Mouse (Mus musculus): Measurements from ENCODE around the gene Usp37. TPM values are rescaled to one million over a fixed set of nuclear protein-coding genes. Genes with fewer than 3 reads are reported as not detected.

Usp37 gene
- total and polyA plus RNA-seq, 2 experiments from 2014 or later: 18.5 to 19.3 TPM

DNA sequence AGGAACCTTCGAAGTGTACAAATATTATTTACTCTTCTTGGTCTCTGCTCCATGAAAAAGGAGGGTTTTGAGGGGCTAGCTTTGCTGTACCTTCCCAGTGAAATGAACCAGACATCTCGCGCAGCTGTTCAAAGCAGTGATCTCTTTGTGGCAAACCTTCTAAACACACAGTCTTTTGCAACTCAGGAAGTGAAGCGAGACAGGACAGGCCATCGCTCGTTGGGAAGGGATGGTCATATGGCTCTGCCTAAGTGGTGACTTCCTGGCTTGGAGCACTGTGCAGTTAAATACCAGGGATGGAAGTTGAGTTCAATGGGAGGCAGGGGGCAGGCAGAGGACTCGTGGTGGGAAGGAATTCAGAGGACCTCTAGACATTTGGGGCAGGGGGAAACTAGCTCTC, 118.2 kb downstream of the Usp37 start:
- ATAC-seq (ENCODE audit: low FRiP score) (no peak), DNase-seq (ENCODE audit: low spot score) (no peak)
- Histone ChIP-seq H3K36me3 (ENCODE audit: insufficient read depth, low read length) (no peaks in the 10 kb centered on the region), H3K4me2 (ENCODE audit: low read depth, low read length, poor library complexity, severe bottlenecking) (no peak overlapping the region), H3K9me3 (ENCODE audit: low read length) (no peaks in the 10 kb centered on the region), H3K9ac (replicated peaks; ENCODE audit: low read length, poor library complexity, severe bottlenecking) (no peak overlapping the region), H3K27me3 (ENCODE audit: insufficient read depth, low read length) (no peaks in the 10 kb centered on the region), H3K4me3 (ENCODE audit: low read depth, low read length) (no peak overlapping the region), H3K4me1 (ENCODE audit: insufficient read depth, low read length) (no peaks in the 10 kb centered on the region), H3K27ac (ENCODE audit: low read depth, low read length) (no peak overlapping the region)
- WGBS: 79% methylated on average over 7 of the region's 7 CpGs
- no peak for TF ChIP-seq CTCF (IDR thresholded peaks at IDR 0.05)

DNA sequence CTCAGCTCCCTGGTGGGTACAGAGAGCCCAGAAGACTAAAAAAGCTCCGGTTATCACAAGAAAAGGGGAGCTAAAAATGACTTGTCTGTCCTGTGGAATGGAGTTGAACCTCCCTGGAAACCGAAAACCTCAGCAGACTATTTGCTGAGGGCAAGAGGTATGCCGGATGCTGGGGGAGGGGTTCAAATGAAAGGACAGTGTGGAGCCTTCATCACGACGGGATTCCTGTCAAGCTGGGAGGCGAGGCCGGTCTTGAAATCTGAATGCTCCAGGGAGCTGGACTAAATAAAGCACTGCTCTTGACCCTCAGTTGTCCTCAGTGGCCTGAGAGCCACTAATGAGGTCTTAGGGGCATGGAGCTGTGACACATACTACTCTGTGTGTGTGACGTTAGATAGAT, 120.9 kb downstream of the Usp37 start:
- no peak for TF ChIP-seq CTCF (IDR thresholded peaks at IDR 0.05)
- Histone ChIP-seq H3K9ac (replicated peaks; ENCODE audit: low read length, poor library complexity, severe bottlenecking) (no peak overlapping the region), H3K27ac (ENCODE audit: low read depth, low read length) (no peak overlapping the region), H3K4me3 (ENCODE audit: low read depth, low read length) (no peak overlapping the region), H3K9me3 (ENCODE audit: low read length) (no peaks in the 10 kb centered on the region), H3K4me1 (ENCODE audit: insufficient read depth, low read length) (no peaks in the 10 kb centered on the region), H3K27me3 (ENCODE audit: insufficient read depth, low read length) (no peaks in the 10 kb centered on the region), H3K4me2 (ENCODE audit: low read depth, low read length, poor library complexity, severe bottlenecking) (no peak overlapping the region), H3K36me3 (ENCODE audit: insufficient read depth, low read length) (no peaks in the 10 kb centered on the region)
- no peak for ATAC-seq (ENCODE audit: low FRiP score)
- 39% methylated on average over 8 of the region's 8 CpGs for WGBS
- no peak for DNase-seq (ENCODE audit: low spot score)

DNA sequence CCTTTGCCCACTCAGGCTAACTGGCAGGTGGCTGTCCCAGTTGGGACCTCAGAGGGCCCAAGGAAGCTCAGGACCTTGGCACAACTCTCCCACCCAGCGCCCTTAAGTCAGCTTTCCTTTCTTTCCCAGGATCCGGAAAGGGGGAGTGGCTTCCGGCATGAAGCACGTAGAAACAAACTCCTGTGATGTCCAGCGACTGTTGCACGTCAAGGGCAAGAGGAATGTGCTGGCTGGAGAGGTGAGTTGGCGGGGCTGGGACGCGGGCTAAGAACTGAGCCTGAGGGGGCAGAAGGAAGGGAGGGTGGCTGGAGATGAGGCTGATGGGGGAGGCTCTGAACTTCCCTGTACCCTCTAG, 124.7 kb downstream of the Usp37 start:
- Histone ChIP-seq H3K9ac (replicated peaks; ENCODE audit: low read length, poor library complexity, severe bottlenecking) (no peak overlapping the region), H3K27ac (ENCODE audit: low read depth, low read length) (no peak overlapping the region), H3K4me1 (ENCODE audit: insufficient read depth, low read length) (no peaks in the 10 kb centered on the region), H3K36me3 (ENCODE audit: insufficient read depth, low read length) (no peaks in the 10 kb centered on the region), H3K27me3 (ENCODE audit: insufficient read depth, low read length) (no peaks in the 10 kb centered on the region), H3K9me3 (ENCODE audit: low read length) (no peaks in the 10 kb centered on the region), H3K4me2 (ENCODE audit: low read depth, low read length, poor library complexity, severe bottlenecking) (no peak overlapping the region), H3K4me3 (ENCODE audit: low read depth, low read length) (no peak overlapping the region)
- 62% methylated on average over 9 of the region's 9 CpGs for WGBS
- TF ChIP-seq CTCF (IDR thresholded peaks at IDR 0.05): no peak
- ATAC-seq (ENCODE audit: low FRiP score) (no peak), DNase-seq (ENCODE audit: low spot score) (no peak)

DNA sequence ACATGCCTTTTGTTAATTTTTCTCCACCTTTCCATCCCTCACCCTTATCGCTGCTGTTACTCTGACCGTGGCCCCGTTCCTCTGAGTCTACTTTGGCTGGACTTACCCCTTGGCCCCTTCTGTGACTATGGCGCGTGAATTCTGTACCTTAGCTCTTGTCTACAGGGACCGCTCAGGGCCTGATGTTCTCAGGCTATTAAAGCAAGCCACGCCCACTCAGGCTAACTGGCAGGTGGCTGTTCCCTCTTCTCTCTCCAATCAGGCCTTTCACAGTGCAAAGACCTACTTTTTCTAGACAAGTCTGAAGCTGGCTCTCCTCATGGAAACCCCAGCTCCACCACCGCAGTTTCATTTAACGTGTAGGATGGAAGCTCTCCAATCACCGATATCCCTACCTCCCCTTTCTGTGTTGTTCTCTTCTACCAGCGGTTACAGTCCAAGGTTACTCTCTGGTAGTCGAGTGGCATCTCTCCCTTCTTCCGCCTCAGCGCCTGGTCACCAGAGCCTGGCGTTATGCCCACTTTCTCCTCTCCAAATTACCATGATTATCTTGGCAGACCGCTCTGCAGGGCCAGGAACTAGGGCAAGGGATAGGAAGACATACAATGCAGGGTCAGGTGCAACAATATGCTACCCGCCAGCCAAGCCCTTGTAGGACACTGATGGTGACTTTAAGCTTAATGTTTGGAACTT, 125.2 kb downstream of the Usp37 start:
- no peak overlapping the region for H3K9ac ChIP-seq (replicated peaks; ENCODE audit: low read length, poor library complexity, severe bottlenecking)
- 82% methylated on average over 17 of the region's 17 CpGs for WGBS
- no peaks in the 10 kb centered on the region for H3K9me3 ChIP-seq (ENCODE audit: low read length)
- TF ChIP-seq CTCF (IDR thresholded peaks at IDR 0.05): no peak
- H3K27me3 ChIP-seq (ENCODE audit: insufficient read depth, low read length): no peaks in the 10 kb centered on the region
- H3K27ac ChIP-seq (ENCODE audit: low read depth, low read length): no peak overlapping the region
- no peak for ATAC-seq (ENCODE audit: low FRiP score)
- no peaks in the 10 kb centered on the region for H3K4me1 ChIP-seq (ENCODE audit: insufficient read depth, low read length)
- H3K36me3 ChIP-seq (ENCODE audit: insufficient read depth, low read length): no peaks in the 10 kb centered on the region
- no peak for DNase-seq (ENCODE audit: low spot score)
- H3K4me2 ChIP-seq (ENCODE audit: low read depth, low read length, poor library complexity, severe bottlenecking): no peak overlapping the region
- no peak overlapping the region for H3K4me3 ChIP-seq (ENCODE audit: low read depth, low read length)

DNA sequence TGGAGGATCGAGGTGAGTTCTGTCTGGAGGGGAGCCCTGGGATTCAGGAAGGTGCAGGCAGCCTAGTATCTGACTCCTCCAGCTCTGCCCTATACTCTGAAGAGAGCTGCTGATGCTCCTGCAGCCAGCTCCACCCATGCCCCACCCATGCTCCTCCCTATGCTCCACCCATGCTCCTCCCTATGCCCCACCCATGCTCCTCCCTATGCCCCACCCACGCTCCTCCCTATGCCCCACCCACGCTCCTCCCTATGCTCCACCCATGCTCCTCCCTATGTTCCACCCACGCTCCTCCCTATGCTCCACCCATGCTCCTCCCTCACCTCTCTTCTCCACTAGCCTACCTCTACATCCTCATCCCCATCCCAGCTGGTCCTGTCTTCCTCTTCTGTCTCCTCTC, 128.9 kb downstream of the Usp37 start:
- H3K27ac ChIP-seq (ENCODE audit: low read depth, low read length): no peak overlapping the region
- ATAC-seq (ENCODE audit: low FRiP score): no peak
- TF ChIP-seq CTCF (IDR thresholded peaks at IDR 0.05): no peak
- H3K36me3 ChIP-seq (ENCODE audit: insufficient read depth, low read length): no peaks in the 10 kb centered on the region
- no peaks in the 10 kb centered on the region for H3K4me1 ChIP-seq (ENCODE audit: insufficient read depth, low read length)
- H3K27me3 ChIP-seq (ENCODE audit: insufficient read depth, low read length): no peaks in the 10 kb centered on the region
- WGBS: 56% methylated on average over 3 of the region's 4 CpGs
- H3K4me2 ChIP-seq (ENCODE audit: low read depth, low read length, poor library complexity, severe bottlenecking): no peak overlapping the region
- H3K9me3 ChIP-seq (ENCODE audit: low read length): no peaks in the 10 kb centered on the region
- no peak for DNase-seq (ENCODE audit: low spot score)
- no peak overlapping the region for H3K4me3 ChIP-seq (ENCODE audit: low read depth, low read length)
- no peak overlapping the region for H3K9ac ChIP-seq (replicated peaks; ENCODE audit: low read length, poor library complexity, severe bottlenecking)

GRCm38 (mm10) chr1:74412711-74413110, 131.4 kb downstream of the Usp37 start:
- TF ChIP-seq CTCF (IDR thresholded peaks at IDR 0.05): no peak
- Histone ChIP-seq H3K27ac (ENCODE audit: low read depth, low read length) (no peak overlapping the region), H3K4me1 (ENCODE audit: insufficient read depth, low read length) (no peaks in the 10 kb centered on the region), H3K9me3 (ENCODE audit: low read length) (no peaks in the 10 kb centered on the region), H3K9ac (replicated peaks; ENCODE audit: low read length, poor library complexity, severe bottlenecking) (no peak overlapping the region), H3K27me3 (ENCODE audit: insufficient read depth, low read length) (no peaks in the 10 kb centered on the region), H3K4me3 (ENCODE audit: low read depth, low read length) (no peak overlapping the region), H3K4me2 (ENCODE audit: low read depth, low read length, poor library complexity, severe bottlenecking) (no peak overlapping the region), H3K36me3 (ENCODE audit: insufficient read depth, low read length) (no peaks in the 10 kb centered on the region)
- WGBS: 86% methylated on average over 8 of the region's 8 CpGs
- DNase-seq (ENCODE audit: low spot score) (no peak), ATAC-seq (ENCODE audit: low FRiP score) (no peak)

Measured in midbrain, postnatal 0 days (tissue).